Mouse (Mus musculus): ENCODE measurements around the gene Amn.

Gene Amn

DNA sequence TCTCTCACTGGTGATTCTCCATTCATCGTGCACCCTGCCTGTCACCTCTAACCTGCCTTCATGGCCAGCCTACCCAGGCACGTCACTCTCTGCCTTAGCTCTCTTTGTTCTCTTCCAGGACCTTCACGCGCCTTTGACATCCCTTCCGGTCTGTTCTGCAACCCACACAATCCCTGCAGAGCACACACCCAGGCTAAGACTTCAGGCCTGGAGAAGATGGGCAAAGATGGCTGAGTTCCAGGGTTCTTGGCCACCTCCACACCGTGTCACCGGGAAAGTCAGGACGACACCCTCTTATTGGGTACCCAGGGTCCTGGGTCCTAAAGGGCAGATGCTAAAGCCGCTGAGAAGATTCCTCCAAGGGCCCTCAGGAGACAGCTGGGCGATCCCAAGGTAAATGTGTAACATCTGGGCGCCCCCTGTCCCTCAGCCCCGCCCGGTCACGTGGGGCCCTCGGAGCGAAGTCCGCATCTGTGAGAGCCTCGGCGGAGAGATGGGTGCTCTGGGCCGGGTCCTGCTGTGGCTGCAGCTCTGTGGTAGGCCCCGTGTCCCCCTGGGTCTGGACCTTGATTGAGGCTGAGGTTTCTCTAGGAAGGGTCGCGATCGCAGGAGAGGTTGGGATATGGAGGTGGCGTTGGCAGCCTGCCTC, at the start of gene Amn:
Gene Amn, plus strand, starts transcription at position 467 of the 649 bp plus-strand sequence.
- no peak for DNase-seq

DNA sequence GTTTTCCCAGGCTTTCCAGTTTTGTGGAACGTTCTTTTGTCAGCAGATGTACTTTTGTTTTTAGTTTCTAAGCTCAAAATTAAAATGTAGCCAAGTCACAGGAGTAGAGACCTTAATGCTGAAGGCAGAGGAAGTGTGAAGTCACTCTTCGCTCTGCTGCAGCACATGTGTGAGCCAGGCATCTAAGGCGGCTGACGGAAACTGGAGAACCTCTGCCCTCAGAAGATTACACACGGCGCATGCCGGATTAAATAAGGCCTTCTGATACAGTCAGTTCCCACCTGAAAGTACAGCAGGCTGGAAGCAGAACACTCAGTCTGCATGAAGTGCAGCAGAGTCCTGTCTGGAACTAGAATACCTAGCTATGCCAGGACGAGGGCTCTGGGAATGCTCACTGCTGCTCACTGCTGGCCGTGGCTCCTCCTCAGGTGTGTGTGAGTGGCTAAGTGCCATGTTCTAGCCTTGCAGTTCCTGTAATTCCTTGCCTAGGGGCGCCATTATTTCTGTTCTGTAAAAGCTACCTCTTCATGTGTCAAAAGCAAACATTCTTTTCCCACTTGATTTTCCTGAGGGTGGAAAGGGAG, 45.6 kb upstream of the Amn start:
- no peak for DNase-seq

DNA sequence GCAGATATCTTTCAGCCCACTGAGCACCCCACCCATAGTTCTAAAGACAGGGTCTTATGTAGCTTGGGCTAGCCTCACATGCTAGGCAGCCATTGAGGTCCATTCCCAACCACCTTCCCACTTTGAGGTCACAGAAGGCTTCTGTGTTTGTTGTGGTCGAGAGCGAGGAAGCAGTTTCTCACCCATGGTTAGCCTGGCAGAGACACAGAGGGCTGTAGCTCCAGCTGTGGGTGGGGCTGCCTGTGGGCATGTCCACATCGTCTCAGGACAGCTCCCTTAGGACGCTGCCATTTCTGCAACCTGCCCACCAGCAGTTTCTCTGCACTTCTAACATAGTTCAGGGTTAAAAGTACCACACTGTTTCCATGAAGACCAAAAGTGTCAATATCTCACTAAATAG, 43.5 kb upstream of the Amn start:
- DNase-seq, result no peak

DNA sequence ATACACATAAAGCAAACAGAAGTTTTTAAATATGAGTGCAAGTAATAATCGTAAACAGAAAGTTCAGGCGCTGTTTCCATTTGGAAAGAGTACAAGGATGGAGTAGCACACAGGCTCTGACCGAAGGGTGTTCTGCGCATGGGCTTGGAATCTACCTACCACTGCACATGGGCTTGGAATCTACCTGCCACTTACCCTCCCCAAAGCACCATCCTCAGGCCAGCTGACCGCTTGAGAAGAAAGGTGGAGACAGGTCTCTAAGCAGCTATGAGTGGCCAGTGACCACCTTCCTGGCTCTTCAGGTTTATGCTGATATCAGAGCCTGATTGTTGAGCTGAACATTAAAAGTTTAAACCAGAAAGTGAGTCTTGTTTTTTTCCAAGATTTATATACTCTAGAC, 42.4 kb upstream of the Amn start:
- no peak for DNase-seq

DNA sequence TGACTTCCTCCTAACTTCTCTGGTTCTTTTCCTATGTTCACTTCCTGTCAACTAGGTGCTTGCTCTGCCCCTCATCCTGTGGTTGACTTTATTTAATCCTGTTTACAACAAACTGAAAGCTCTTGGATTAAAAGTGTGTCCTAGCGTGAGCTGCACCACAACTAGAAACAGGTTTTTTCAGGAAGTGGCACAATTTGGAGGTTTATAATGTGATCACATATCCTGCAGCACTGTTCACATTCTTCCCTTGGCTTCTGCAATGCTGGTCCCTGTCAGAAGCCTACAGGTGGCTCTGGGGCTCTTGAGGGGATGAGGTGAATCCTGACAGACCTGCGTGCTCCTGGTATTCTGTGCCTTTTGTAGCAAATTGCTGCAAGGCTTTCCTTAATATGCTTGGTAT, 40.1 kb upstream of the Amn start:
- DNase-seq, result no peak

DNA sequence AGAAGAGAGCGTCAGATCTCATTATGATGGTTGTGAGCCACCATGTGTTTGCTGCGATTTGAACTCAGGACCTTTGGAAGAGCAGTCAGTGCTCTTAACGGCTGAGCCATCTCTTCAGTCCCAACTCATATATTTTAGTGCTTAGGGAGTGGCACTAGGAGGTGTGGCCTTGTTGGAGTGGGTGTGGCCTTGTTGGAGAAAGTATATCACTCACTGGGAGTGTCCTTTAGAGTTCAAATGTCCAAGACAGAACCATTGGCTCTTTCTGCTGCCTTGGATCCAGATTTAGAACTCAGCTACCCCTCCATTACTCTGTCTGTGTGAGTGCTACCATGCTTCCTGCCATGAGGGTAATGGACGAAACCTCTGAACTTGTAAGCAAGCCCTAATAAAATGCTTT, 37.1 kb upstream of the Amn start:
- DNase-seq, result no peak

DNA sequence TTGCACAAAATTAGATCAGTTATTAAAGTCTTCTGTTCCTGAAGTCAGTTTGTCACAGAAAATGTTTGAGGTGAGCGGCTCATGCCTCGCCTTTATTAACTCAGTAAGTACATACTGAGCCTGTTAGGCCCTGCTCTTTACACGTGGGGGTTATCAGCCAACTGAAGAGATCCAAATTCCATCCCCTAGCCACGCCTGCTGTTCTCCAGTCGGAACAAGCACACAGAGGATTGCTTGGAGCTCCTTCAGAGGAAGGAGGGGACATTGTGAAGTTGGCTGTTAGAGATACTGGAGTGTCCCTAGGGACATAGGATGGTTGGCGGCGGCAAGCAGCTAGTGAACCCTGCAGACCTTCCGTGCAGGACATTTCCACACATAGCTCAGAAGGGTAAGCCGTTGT, 36.5 kb upstream of the Amn start:
- DNase-seq, result no peak

DNA sequence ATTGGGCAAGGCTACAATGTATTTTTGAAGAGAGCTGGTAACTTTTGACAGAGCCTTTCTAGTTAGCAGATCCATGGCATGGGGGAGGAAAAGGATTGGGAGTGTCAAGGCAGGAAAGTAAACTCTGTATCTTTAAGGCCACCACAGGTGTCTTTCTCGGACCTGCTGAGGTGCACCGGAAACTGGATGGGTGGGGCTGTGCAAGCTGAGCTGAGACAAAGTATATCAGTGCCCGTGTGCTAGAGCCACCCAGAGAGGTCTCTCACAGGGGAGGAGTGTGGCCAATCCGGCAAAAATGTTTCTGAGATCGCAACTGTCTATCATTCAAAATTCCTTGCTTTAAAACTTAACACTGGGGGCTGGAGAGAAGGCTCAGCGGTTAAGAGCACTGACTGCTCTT, 35.3 kb upstream of the Amn start:
- DNase-seq, result no peak

DNA sequence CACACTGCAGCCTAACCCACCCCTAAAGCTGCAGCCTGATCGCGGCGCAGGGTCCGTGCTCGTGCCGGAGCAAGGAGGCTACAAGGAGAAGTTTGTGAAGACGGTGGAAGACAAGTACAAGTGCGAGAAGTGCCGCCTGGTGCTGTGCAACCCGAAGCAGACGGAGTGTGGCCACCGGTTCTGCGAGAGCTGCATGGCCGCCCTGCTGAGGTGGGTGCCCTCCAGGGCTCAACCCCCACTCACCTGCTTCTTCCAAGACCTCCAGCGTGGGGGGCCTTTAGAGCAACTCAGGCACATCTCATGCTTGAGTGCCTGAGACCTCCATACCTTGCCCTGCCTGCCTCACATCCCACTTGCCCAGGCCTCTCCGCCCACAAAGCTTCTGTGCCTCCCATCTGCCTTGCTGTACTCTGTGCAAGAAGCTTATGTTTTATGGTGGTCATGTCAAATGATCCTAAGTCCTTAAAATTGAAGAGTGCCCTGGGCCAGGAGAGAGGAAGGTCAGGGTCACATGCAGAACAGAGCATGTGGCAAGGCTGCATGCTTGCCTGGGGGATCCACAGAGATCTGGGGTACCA, 33.2 kb upstream of the Amn start:
- no peak for DNase-seq

DNA sequence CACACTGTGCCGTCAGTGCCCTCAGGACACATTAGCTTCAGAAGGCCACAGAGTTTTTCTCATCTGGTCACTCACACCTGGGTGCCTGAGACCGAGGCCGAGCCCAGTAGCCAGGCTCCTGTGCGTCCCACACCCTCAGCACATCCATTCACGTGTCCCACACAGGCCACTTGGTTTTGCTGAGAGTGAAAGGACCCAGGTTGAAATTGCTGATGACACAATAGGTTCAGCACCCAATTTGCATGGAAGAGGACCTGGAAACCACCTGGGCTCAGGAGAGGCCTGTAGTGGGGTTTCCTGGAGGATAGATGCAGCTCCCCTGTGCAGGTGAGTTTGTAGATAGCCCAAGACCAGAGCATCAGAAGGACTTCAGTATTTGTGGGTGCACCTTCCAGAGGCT, 32.5 kb upstream of the Amn start:
- DNase-seq, result no peak

DNA sequence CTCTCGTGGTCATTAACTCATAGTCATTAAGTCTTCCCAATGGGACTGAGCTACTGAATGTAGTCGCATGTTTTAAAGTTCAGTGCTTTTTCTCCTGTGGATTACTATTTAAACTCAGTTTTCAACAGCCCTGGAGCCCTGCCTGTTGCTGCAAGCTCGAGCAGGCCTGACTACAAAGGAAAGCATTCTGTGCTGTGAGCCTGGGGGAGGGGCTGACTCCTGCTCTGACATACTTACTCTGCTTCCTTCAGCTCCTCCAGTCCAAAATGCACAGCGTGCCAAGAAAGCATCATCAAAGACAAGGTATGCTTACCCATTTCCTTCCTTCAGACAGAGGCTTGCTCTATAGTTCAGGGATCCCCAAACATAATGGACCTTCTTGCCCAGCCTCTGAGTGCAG, 32.1 kb upstream of the Amn start:
- peak; percentile 44 for DNase-seq

DNA sequence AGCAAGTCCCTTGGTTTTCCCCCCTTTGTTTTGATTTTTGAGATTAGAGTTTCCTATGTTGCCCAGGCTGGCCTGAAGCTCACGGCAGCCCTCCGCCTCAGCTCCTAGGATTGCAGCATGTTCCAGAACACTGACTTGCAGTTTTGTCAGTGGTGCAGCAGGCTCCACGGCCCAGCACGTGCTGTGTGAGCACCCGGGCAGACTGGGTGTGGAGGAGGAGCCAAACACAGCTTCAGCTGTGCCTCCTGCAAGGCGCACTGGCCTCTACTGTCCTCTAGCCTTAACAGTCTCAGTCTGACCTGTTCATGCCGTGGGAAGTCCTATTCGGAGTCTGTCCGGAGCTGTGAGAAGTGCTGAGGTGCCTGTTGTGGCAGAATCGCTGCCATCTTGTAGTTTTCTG, 31.0 kb upstream of the Amn start:
- DNase-seq, result no peak

DNA sequence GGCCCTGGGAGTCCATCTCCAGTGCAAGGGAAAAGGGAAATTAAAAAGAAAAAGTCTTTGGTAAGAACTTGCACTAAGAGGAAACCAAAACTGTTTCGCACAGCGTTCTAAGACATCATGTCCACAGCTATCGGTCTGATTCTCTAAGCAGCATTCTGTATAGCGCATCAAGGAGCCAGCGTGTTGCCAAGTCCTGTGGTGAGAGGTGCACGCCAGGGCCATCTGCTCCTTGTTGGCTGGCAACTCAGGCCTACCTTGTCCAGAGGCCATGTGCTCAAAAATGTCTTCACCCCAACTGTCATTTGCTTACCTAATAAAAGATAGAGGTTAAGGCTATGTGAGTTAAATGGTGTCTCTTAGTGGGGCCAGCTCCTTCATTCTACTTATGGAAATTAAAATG, 29.0 kb upstream of the Amn start:
- no peak for DNase-seq

DNA sequence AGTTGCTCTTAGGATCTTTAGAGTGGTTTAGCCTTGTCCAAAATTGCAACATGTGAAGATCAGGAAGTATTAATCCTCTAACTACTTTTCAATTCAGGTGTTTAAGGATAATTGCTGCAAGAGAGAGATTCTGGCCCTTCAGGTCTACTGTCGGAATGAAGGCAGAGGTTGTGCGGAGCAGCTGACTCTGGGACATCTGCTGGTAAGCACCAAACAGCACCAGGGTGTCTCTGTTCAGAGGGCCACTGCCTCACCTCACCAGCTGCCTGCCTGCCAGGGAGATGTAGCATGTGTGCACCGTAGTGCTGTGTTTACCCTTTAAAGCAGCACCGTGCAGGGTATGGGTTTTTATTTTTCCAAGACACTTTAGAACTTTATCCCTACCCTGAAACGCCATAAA, 28.5 kb upstream of the Amn start:
- no peak for DNase-seq

DNA sequence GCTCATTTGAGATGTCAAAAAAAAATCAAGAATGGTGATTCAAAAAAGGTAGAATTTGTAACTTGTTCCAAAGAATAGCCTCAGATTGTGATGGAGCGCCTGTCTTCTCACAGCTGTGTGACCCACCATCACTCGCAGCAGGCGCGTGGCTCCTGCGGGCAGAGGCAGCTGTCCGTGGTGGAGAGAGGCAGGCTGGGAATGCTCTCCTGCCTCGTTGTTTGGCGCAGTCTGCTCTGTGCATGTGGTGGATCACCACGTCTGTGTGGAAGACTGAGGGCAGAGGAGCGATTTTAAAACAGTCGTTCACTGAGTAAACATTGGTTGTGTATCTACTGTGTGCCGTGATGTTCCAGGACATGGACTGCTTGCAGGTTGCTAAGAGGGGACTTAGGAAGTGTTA, 27.2 kb upstream of the Amn start:
- no peak for DNase-seq

DNA sequence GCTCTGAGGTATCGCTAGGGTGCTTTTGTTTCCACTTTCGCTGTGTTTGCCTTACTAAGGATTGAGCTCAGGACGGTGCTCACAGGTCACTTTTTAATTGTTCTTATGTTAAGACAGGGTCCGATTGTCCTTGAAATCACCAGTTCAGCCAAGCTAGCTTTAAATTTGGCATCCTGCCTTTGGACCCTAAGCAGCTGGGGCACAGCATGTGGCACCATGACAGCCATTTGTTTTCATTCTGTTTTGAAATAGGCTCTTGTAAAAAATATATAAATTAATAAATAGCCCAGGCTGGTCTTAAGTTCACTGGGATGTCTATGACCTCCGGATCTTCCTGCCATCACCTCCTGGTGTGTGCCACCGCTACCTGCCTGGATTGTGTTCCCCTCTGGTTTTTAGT, 25.8 kb upstream of the Amn start:
- no peak for DNase-seq

DNA sequence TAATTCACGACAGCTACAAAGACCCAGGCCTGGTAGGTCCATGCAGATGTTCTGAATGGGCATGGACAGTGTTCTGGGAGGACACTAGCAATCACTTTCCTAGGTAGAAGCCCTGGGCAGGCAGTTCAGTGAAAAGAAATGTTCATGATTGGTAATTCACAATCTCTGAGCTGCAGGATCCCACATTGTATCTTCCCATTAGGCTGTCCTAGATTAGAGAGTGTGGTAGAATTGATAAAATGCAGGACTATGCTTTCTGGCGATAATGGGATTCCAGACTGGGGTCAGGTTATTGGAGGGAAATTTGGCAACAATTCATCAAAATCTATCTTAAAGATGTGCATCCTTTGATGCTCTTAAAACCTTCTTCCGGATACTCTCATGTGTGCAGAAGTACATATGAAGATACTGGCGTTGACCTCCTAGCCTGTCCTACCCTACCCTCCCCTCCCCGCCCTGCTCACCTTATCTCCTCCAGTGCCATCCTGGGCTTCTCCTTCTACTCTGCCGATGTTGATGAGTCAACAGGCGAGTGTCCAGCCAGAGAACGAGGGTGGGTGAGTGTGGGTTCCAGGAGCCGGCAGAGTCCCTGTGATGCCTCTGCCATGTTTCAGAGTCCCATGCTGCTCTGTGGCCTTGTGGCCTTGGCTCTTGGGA, 24.0 kb upstream of the Amn start:
- no peak for DNase-seq

DNA sequence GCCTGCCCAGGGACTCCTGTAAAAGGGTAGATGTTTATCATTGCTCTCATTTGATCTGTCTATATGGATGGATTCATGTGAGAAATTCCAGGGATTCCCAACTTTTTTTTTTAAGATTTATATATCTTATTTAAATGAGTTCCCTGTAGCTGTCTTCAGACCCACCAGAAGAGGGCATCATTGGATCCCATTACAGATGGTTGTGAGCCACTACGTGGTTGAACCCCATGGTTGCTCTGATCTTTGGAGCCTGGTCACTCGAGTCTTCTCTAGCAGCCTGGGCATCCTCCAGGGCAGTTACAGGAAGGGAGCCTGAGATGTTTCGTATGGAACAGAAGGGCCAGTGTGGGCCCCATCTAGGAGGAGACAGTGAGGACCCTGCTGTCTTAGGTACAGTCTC, 21.8 kb upstream of the Amn start:
- DNase-seq, result no peak

DNA sequence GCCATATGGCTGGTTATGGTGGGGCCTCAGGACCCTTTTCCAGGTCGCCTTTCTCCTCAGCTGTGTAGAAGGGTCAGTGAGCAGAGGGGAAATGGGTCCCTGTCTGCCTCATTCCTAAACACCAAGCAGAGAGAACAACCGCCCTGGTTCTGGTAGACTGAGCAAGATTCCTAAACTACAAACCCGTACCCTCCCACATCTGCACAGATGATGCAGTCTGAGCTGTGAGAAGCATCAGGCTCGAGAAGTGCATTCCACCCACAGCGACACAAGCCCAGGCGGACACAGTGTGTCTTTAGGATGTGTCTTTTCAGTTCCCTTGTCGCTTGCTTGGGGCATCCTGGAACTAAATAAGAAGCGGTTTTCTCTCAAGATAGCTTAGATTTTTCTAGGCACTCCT, 20.8 kb upstream of the Amn start:
- DNase-seq, result no peak

DNA sequence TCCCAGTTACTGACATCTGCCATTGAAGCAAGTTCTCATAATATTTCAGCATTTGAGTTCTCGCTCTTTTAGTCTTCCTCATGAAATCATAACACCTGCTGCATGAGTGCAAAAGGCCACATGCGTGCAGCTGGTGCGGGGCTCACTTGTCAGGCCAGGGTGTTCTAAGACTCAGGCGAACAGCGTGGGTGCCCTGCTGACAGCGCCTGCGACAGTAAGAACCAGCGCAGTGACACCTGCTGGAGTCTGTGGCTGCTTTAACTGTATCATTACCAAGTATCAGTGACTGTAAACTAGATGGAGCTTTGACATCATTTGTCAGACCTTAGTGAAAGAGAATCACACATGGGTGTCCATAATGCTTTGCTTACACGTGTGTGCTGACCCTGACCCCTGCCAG, 19.7 kb upstream of the Amn start:
- DNase-seq, result no peak

DNA sequence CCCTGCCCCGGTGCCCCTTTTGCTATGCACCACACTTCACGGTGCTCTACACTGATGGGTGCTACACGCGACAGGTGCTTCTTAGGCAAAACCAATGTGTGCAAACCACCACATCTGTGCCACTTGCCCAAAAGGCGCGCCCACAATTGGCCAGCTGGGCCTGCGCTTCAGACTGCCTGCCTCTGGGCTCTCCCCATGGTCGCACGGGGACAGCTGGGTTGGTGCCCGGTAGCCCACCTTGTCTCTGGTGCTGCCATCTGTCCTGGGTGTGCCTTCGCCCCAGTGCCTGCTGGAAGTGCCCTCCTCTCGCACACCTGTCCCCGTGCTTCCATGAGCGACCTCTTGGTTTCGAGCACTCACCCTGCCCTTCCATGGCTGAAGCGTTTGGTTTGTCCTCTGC, 7.2 kb upstream of the Amn start:
- no peak for DNase-seq

DNA sequence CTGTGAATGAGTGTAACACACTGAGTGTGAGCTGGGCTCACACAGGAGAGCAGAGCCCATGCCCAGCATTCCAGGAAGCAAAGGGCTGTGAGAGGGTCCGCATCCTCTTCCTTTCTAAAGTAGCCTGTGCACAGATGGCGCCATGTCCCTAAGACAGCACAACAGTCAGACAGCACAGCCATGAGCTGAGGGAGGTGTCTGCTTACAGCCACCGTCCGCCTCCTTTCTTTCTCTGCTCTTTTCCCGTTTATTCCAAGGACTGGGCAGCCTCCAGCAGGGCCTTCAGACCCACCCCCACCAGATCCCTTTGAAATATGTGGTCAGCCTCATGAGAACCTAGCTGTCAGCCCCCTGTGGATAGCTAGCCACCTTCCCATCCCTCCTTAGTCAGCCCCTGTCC, 5.7 kb upstream of the Amn start:
- no peak for DNase-seq

DNA sequence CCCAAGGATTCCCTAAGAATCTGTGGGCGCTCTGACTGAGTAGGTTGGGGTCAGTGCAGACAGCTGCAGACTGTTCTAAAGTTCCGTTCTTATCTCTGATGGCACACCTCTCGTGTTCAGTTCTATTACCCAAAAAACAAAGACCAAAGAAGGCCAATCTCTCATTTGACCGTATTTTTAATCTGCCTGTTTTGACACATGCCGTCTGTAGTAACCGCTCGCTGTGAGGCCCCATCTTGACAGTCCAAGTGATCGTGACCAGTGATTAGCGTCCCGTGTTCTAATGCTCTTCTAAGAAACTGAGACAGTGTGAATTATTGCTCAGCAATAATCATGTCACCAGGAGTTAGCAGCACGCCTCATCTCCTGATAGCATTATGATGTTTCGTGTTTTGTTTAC, 4.3 kb upstream of the Amn start:
- no peak for DNase-seq

DNA sequence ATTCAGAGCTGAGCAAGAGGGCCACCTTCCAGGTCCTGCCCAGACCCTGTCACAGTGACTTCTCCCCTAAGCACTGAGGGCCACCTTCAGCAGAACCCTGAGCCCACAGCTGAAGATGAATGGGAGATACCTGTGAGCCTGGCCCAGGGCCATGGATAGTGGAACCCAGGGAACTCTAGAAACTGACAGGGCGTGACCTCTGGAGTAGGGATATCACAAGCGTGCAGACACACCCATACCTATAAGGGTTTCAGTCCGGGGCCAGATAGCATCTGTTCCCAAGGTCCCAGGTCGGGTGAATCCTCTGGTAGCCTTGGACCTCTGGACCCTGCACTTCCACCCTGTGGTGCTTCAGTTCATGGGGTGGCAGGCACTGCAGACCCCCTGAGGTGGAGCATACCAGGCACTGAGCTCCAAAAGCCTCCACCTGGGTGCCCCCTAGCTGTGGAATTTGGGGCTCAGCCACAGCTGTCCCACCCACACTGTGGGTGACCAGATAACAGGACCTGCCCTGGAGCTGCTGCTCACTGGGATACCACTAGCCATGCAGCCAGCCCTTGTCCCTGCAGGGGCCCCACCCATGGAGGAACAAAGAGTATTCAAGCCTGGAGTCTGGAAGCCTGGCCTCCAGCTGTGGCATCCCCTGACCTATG, 3.1 kb upstream of the Amn start:
- DNase-seq, result no peak
